31 mouse cellular contexts compared by ENCODE assay signal in genomic region chr11:11140622-11141021, GRCm38 (mm10). TPM values are rescaled to one million over a fixed set of nuclear protein-coding genes. Genes with fewer than 3 reads are reported as not detected.
A peak's percentile ranks its signal among the peaks of the same experiment; 100 is the strongest.
DNase-seq lines count a peak whose midpoint lies in the region; ATAC-seq and TF ChIP-seq lines count a peak whose summit lies in the region.
"Had no signal": no experiment of that assay in that cellular context is flagged by ENCODE, and none has a peak within 500 bp of the region (broad histone marks: within the 10 kb centered on the region; RNA-seq: fewer than 3 reads in every experiment).

No protein-coding gene starts in this region.

- H3K4me1 ChIP-seq in intestine, postnatal 0 days (replicated peaks; ENCODE audit: control insufficient read depth, insufficient read depth, low read length) = no peaks in the 10 kb centered on the region
- no peaks in the 10 kb centered on the region for H3K4me1 ChIP-seq in intestine, embryonic 15.5 days (replicated peaks)
- no peaks in the 10 kb centered on the region for H3K4me1 ChIP-seq in ES-E14 (ENCODE audit: control insufficient read depth in 2 of 2, insufficient read depth in 2 of 2, low read length in 2 of 2, poor library complexity in 1 of 2)
- H3K4me1 ChIP-seq: embryonic facial prominence, embryonic 12.5 days; embryonic facial prominence, embryonic 15.5 days; heart, embryonic 12.5 days; heart, embryonic 15.5 days; hindbrain, embryonic 10.5 days; hindbrain, embryonic 13.5 days had no signal

- H3K4me2 ChIP-seq in intestine, postnatal 0 days (replicated peaks; ENCODE audit: low read depth) = no peak overlapping the region
- no peak overlapping the region for H3K4me2 ChIP-seq in intestine, embryonic 15.5 days (replicated peaks)
- H3K4me2 ChIP-seq: embryonic facial prominence, embryonic 12.5 days; embryonic facial prominence, embryonic 15.5 days; heart, embryonic 12.5 days; heart, embryonic 15.5 days; hindbrain, embryonic 13.5 days had no signal

- H3K36me3 ChIP-seq in intestine, postnatal 0 days (ENCODE audit: control insufficient read depth, insufficient read depth) = no peaks in the 10 kb centered on the region
- no peaks in the 10 kb centered on the region for H3K36me3 ChIP-seq in intestine, embryonic 15.5 days
- no peaks in the 10 kb centered on the region for H3K36me3 ChIP-seq in ES-E14 (ENCODE audit: control insufficient read depth, insufficient read depth, low read length, poor library complexity, severe bottlenecking)
- H3K36me3 ChIP-seq: embryonic facial prominence, embryonic 12.5 days; embryonic facial prominence, embryonic 15.5 days; heart, embryonic 12.5 days; heart, embryonic 15.5 days; hindbrain, embryonic 10.5 days; hindbrain, embryonic 13.5 days had no signal

- no peak for ATAC-seq in intestine, postnatal 0 days
- no peak for ATAC-seq in intestine, embryonic 15.5 days
- ATAC-seq: forebrain, embryonic 14.5 days; forebrain, postnatal 0 days; hindbrain, embryonic 16.5 days; intestine, embryonic 16.5 days had no signal

- H3K27ac ChIP-seq in intestine, postnatal 0 days (ENCODE audit: low read depth, low read length) = no peak overlapping the region
- H3K27ac ChIP-seq in intestine, embryonic 15.5 days = no peak overlapping the region
- no peak overlapping the region for H3K27ac ChIP-seq in ES-E14 (ENCODE audit: insufficient read depth, low read depth, low read length, poor library complexity, severe bottlenecking)
- H3K27ac ChIP-seq: embryonic facial prominence, embryonic 12.5 days; embryonic facial prominence, embryonic 15.5 days; gastrocnemius, adult 2 months; heart, embryonic 15.5 days; hindbrain, embryonic 10.5 days; hindbrain, embryonic 13.5 days had no signal

- in situ Hi-C loops in ES-E14 (cut with MboI; ENCODE audit: low sequenced_read_pairs in 2 of 2, unreplicated experiment in 2 of 2) = no loop called here

- H3K9me3 ChIP-seq in intestine, postnatal 0 days (ENCODE audit: control insufficient read depth) = no peaks in the 10 kb centered on the region
- H3K9me3 ChIP-seq in intestine, embryonic 15.5 days = no peaks in the 10 kb centered on the region
- H3K9me3 ChIP-seq in ES-E14 (ENCODE audit: control insufficient read depth, insufficient read depth, low read depth, low read length) = no peaks in the 10 kb centered on the region
- H3K9me3 ChIP-seq: embryonic facial prominence, embryonic 12.5 days; embryonic facial prominence, embryonic 15.5 days; heart, embryonic 12.5 days; heart, embryonic 15.5 days; hindbrain, embryonic 10.5 days; hindbrain, embryonic 13.5 days had no signal

- DNase-seq in ES-E14 (ENCODE audit: low read depth, low spot score) (no peak), ZHBTc4 (ENCODE audit: low read depth, low spot score) (peak; percentile 33)
- DNase-seq in left cerebral cortex, adult 8-10 months (ENCODE audit: low spot score in 2 of 2) = no peak
- no peak for DNase-seq in layer of hippocampus, adult 11-12 months (ENCODE audit: low spot score)
- no peak for DNase-seq in cerebellum, adult 18-20 months
- DNase-seq in lung, postnatal 36 days = no peak
- DNase-seq: adrenal gland, adult 2 months; adrenal gland, postnatal 14 days; B cell, adult 2 months; cerebellum, adult 11 months; cerebellum, adult 8-10 months; cerebellum, postnatal 10 days; cerebellum, postnatal 36 days; forebrain, postnatal 0 days; gastrocnemius, adult 2 months; gastrocnemius, postnatal 14 days; heart, adult 11 months; heart, postnatal 10 days; heart, postnatal 36 days had no signal

- TF ChIP-seq CTCF in intestine, postnatal 0 days (IDR thresholded peaks at IDR 0.05; ENCODE audit: low read depth) = 0 out of 2 replicates have a peak, but pooled peaks have one; percentile 6

- no peak overlapping the region for H3K9ac ChIP-seq in intestine, postnatal 0 days (ENCODE audit: low read depth, low read length)
- H3K9ac ChIP-seq in intestine, embryonic 15.5 days = no peak overlapping the region
- H3K9ac ChIP-seq in ES-E14 (ENCODE audit: insufficient read depth, low read depth, low read length, poor library complexity, severe bottlenecking) = no peak overlapping the region
- H3K9ac ChIP-seq: embryonic facial prominence, embryonic 12.5 days; embryonic facial prominence, embryonic 15.5 days; forebrain, postnatal 0 days; heart, embryonic 12.5 days; heart, embryonic 15.5 days; hindbrain, embryonic 13.5 days had no signal

- H3K4me3 ChIP-seq in intestine, postnatal 0 days (ENCODE audit: low read depth, low read length) = no peak overlapping the region
- H3K4me3 ChIP-seq in intestine, embryonic 15.5 days (replicated peaks) = no peak overlapping the region
- no peak overlapping the region for H3K4me3 ChIP-seq in ES-E14 (ENCODE audit: insufficient read depth in 1 of 2, low read depth in 1 of 2, low read length in 2 of 2, poor library complexity in 1 of 2, severe bottlenecking in 1 of 2)
- H3K4me3 ChIP-seq: embryonic facial prominence, embryonic 12.5 days; embryonic facial prominence, embryonic 15.5 days; gastrocnemius, adult 2 months; heart, embryonic 12.5 days; heart, embryonic 15.5 days; hindbrain, embryonic 10.5 days; hindbrain, embryonic 13.5 days had no signal

- H3K27me3 ChIP-seq in intestine, postnatal 0 days (replicated peaks; ENCODE audit: control insufficient read depth, insufficient read depth, low read length) = no peaks in the 10 kb centered on the region
- H3K27me3 ChIP-seq in intestine, embryonic 15.5 days (replicated peaks) = no peaks in the 10 kb centered on the region
- H3K27me3 ChIP-seq: embryonic facial prominence, embryonic 12.5 days; embryonic facial prominence, embryonic 15.5 days; heart, embryonic 12.5 days; heart, embryonic 15.5 days; hindbrain, embryonic 13.5 days had no signal

TF ChIP-seq in ES-E14, 5 proteins besides CTCF, POLR2A, EP300 and RAD21:
- TF ChIP-seq ZC3H11A (IDR thresholded peaks at IDR 0.05; ENCODE audit: borderline replicate concordance, low read depth, low read length) = peak; percentile 52; the same call in 1 of the 2 replicates
- no peak for TF ChIP-seq CHD2 (IDR thresholded peaks at IDR 0.05; ENCODE audit: low read depth, low read length)

RNA-seq across cellular contexts. Expression of gene Vwc2, which starts 26.6 kb away (rescaled TPM):
- polyA plus RNA-seq in intestine, postnatal 0 days (2015; fragmentation: Nextera tagmentation; extraction: Ambion mirVana) = 0.52 and 0.61 TPM in 2 replicates
- polyA plus RNA-seq in intestine, embryonic 15.5 days (2015; fragmentation: Nextera tagmentation; extraction: Ambion mirVana) = 0.50 and 0.62 TPM in 2 replicates
- 0.49 and 1.1 TPM in 2 replicates for total RNA-seq in ES-E14 (2012; rRNA removed)
- total RNA-seq in left cerebral cortex, adult 8-10 months (2022) = 10 to 100 TPM in 2 of 4 experiments, 1 to 10 TPM in 2; 8.6 to 11.7 (median 10.7) TPM
- total RNA-seq: adrenal gland, postnatal 14 days; heart, adult 8-10 months; heart, postnatal 36 days had no signal
